Mouse (Mus musculus) bone marrow macrophage, adult 2 months (primary cell): ENCODE measurements around the gene Tspyl3.

ENCODE experiments used
- CTCF ChIP-seq: IDR thresholded peaks from 2 replicates; pipeline ENCODE4 v1.5.1; 2012; ENCODE audit warnings: low read depth, mild to moderate bottlenecking, low read length, moderate library complexity
- POLR2A ChIP-seq: IDR thresholded peaks from 2 replicates; pipeline ENCODE4 v1.6.1; 2012; ENCODE audit warnings: mild to moderate bottlenecking, low read depth, low read length, borderline replicate concordance

DNA sequence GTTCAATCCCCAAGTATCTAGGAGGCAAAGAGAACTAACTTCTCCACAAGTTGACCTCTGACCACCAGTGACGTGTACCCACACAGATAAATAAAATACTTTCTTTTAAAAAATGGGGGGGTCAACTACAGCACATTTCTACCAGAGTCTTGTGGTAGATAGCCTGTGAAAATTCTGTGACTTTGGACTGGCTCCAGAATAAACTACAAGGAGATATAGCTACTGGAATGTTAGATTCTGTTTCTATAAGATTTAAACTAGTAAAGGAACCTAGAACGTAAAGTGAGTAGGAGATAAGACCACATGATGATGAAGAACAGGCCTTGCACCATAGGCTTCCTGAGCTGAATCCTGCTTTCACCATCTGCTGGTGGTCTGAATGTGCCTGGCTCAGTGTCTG is 37.4 kb downstream of the Tspyl3 start:
- no peak for TF ChIP-seq CTCF
- TF ChIP-seq POLR2A, result no peak
